Mouse (Mus musculus) liver, embryonic 16.5 days (tissue): ENCODE data around the gene Dedd2. TPM values are rescaled to one million over a fixed set of nuclear protein-coding genes. Genes with fewer than 3 reads are reported as not detected.
A peak's percentile ranks its signal among the peaks of the same experiment; 100 is the strongest.
"Not testable (repeated sequence)": the region's sequence is repeated elsewhere in the genome, so short reads cannot be mapped to it uniquely, and the experiment has no call there.

ENCODE experiments used
- ATAC-seq: fragments of 200-750 bp; cut with Nextera tagmentation; 2 replicates; pipeline ENCODE4 v1.8.0; 2017; ENCODE audit warnings: low read depth, mild to moderate bottlenecking, moderate number of reproducible peaks, moderate library complexity
- H3K27ac ChIP-seq: fragments of 300-500 bp; sonication (generic); 2 replicates; pipeline ENCODE4 v1.5.1; 2014; ENCODE audit warnings: mild to moderate bottlenecking, low read length
- H3K27me3 ChIP-seq: fragments of 300-500 bp; sonication (generic); 2 replicates; pipeline ENCODE4 v1.6.1; 2014; ENCODE audit warnings: low read depth, low read length, mixed read lengths; ENCODE audit not compliant: control insufficient read depth, insufficient read depth
- H3K36me3 ChIP-seq: fragments of 300-500 bp; sonication (generic); 2 replicates; pipeline ENCODE4 v1.6.1; 2014; ENCODE audit warnings: mild to moderate bottlenecking; ENCODE audit not compliant: control insufficient read depth, insufficient read depth
- H3K4me1 ChIP-seq: fragments of 300-500 bp; sonication (generic); 2 replicates; pipeline ENCODE4 v1.6.1; 2014; ENCODE audit warnings: low read depth, low read length, mixed read lengths; ENCODE audit not compliant: control insufficient read depth
- H3K4me2 ChIP-seq: fragments of 300-500 bp; sonication (generic); 2 replicates; pipeline ENCODE4 v1.6.1; 2014; ENCODE audit warnings: low read depth, low read length, mixed read lengths
- H3K4me3 ChIP-seq: fragments of 300-500 bp; sonication (generic); 2 replicates; pipeline ENCODE4 v1.5.1; 2014; ENCODE audit warnings: low read depth, mild to moderate bottlenecking, low read length
- H3K9ac ChIP-seq: fragments of 300-500 bp; sonication (generic); 2 replicates; pipeline ENCODE4 v1.6.1; 2014; ENCODE audit warnings: low read depth, low read length
- H3K9me3 ChIP-seq: fragments of 300-500 bp; sonication (generic); replicated peaks from 2 replicates; pipeline ENCODE4 v1.6.1; 2016; ENCODE audit warnings: low read length; ENCODE audit not compliant: control insufficient read depth
- WGBS: fragments of 180-500 bp; shearing (Covaris S2); extraction: QIAGEN DNeasy Blood & Tissue Kit; methylation state at CpG from one replicate; pipeline ENCODE4 v1.1.7; 2014; ENCODE audit not compliant: insufficient replicate concordance; 5-methylcytosine and 5-hydroxymethylcytosine counted together
- polyA plus RNA-seq: library from polyadenylated mRNA; unstranded; fragments of >200 nt; fragmentation: Nextera tagmentation; extraction: Ambion mirVana; gene quantifications from 2 replicates; pipeline ENCODE4 v1.2.1, GENCODE M21; 2015

Dedd2 gene
- 29.2 and 31.9 TPM in 2 replicates for polyA plus RNA-seq

- 2% methylated on average over 20 of the region's 20 CpGs for WGBS
Observed at GRCm38 (mm10) chr7:25220457-25221101, at the start of gene Dedd2. TSS of gene Dedd2 (minus strand) at chr7:25220615.

DNA sequence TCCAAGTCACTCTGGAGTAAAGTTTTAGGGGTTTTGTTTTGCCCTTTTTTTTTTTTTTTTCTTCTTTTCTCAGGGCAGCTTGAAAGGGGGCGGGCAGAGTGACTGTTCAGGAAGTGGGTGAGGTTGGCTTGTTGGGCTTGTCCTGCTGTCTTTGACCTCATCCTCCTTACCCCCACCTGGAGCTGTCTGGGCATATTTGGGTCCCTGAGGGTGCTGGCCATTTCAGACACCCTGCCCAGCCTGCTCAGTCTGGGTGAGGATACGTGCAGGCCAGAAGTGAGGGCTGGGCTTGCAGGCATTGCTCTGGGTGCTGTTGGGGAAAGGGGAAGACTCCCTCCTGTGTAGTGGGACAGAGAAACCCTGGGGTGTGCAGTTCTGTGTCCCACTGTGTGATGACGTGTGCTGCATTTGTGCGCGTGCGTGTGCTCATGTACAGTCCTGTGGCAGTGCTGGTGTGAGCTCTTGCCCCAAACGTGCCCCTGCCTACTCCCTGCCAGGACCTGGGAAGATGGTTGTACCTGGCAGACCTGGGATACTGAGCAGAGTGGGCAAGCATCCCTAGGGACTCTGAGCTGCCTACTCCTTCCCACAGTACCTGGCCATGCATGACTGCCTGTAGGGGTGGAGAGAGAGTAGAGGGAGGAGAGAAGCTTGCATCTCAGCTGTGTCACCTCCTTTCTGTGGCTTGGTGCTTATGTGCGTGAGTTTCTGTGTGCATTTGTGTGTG, 49.3 kb upstream of the Dedd2 start:
- H3K27me3 ChIP-seq: no peaks in the 10 kb centered on the region
- no peak for ATAC-seq
- H3K36me3 ChIP-seq: peaks cover 13% of the 10 kb centered on the region
- peaks cover 54% of the 10 kb centered on the region for H3K4me1 ChIP-seq
- peak overlapping the region; percentile 99 for H3K9ac ChIP-seq
- H3K9me3 ChIP-seq: no peaks in the 10 kb centered on the region
- H3K4me2 ChIP-seq: peak overlapping the region; percentile 92
- peak overlapping the region; percentile 93 for H3K4me3 ChIP-seq
- 62% methylated on average over 8 of the region's 8 CpGs for WGBS
- peak overlapping the region; percentile 94 for H3K27ac ChIP-seq

More at GRCm38 (mm10) chr7:25220457-25221101, at the start of gene Dedd2:
- Histone ChIP-seq H3K4me1 (peaks cover 48% of the 10 kb centered on the region), H3K4me3 (peak within 1 kb of the TSS; percentile 98), H3K9me3 (no peaks in the 10 kb centered on the region), H3K4me2 (peak within 1 kb of the TSS; percentile 91), H3K27me3 (no peaks in the 10 kb centered on the region), H3K9ac (peak within 1 kb of the TSS; percentile 91), H3K36me3 (peaks cover 29% of the 10 kb centered on the region), H3K27ac (peak within 1 kb of the TSS; percentile 98)
- peak; percentile 10 for ATAC-seq

DNA sequence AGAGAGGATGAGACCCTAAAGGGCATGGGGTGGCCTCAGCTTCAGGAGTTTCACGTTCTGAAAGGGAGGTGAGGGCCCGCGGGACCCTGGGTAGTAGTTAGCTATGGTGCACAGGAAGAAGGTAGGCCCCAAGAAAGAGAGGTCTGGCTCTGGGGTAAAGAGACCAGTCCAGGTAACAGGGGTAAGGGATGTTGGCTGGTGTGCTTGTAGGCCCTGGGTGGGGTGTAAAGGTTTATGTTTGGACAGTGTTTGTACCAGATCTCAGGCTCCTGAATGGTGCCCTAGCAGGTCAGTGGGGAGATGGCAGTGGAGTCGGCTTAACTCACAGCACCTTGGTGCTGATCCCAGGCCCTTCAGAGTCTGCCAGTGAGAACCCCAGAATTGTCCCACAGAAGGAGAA, 48.6 kb upstream of the Dedd2 start:
- H3K27me3 ChIP-seq: no peaks in the 10 kb centered on the region
- peaks cover 51% of the 10 kb centered on the region for H3K4me1 ChIP-seq
- peaks cover 13% of the 10 kb centered on the region for H3K36me3 ChIP-seq
- whole genome bisulfite sequencing: 38% methylated on average over 4 of the region's 4 CpGs
- peak overlapping the region; percentile 92 for H3K4me2 ChIP-seq
- H3K27ac ChIP-seq: peak overlapping the region; percentile 94
- ATAC-seq: no peak
- H3K4me3 ChIP-seq: peak overlapping the region; percentile 93
- H3K9me3 ChIP-seq: no peaks in the 10 kb centered on the region
- H3K9ac ChIP-seq: peak overlapping the region; percentile 99

GRCm38 (mm10) chr7:25268588-25268987, 48.2 kb upstream of the Dedd2 start:
- Histone ChIP-seq H3K27me3 (no peaks in the 10 kb centered on the region), H3K4me1 (peaks cover 48% of the 10 kb centered on the region), H3K9ac (peak overlapping the region; percentile 99), H3K9me3 (no peaks in the 10 kb centered on the region), H3K4me3 (peak overlapping the region; percentile 93), H3K27ac (peak overlapping the region; percentile 94), H3K36me3 (peaks cover 13% of the 10 kb centered on the region), H3K4me2 (peak overlapping the region; percentile 92)
- ATAC-seq: no peak
- WGBS: 2% methylated on average over 7 of the region's 7 CpGs

DNA sequence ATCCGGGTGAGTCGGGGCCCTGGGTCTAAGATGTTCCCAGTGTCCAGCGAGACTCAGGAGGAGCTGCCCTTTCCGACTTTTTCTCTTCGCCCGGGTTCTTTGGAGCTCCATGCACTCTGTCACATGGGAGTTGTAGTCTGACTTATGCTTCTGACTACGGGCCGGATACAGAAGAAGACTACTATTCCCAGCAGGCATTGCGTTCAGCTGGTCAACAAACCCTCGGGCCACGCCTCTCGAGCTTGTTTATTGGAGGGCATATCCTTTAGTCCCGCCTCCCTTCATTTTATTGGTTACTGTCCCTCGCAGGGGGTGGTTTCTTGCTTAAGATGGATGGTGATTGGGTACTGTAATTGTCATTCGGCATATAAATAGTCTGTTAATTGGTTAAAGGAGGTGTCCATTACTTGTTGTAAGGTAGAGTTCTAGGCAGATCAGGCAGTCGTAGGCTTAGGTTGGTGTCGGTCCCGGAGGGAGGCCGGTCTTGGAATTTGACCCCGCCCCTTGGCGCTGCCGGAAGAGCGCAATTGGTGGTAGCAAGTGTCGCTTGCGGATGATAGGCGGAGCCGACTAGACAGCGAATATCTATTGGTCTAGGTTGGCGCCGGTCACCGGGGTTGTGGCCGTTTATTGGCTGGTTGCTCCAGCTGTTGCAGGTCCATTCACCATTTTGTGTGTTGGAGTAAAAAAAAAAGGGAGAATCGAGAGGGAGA, 47.5 kb upstream of the Dedd2 start:
- peak overlapping the region; percentile 94 for H3K27ac ChIP-seq
- no peaks in the 10 kb centered on the region for H3K27me3 ChIP-seq
- peaks cover 10% of the 10 kb centered on the region for H3K36me3 ChIP-seq
- H3K9ac ChIP-seq: peak overlapping the region; percentile 99
- under 1% methylated on average over 33 of the region's 33 CpGs for WGBS
- peak overlapping the region; percentile 93 for H3K4me3 ChIP-seq
- H3K9me3 ChIP-seq: no peaks in the 10 kb centered on the region
- peaks cover 41% of the 10 kb centered on the region for H3K4me1 ChIP-seq
- H3K4me2 ChIP-seq: peak overlapping the region; percentile 92
- ATAC-seq: peak; percentile 87

DNA sequence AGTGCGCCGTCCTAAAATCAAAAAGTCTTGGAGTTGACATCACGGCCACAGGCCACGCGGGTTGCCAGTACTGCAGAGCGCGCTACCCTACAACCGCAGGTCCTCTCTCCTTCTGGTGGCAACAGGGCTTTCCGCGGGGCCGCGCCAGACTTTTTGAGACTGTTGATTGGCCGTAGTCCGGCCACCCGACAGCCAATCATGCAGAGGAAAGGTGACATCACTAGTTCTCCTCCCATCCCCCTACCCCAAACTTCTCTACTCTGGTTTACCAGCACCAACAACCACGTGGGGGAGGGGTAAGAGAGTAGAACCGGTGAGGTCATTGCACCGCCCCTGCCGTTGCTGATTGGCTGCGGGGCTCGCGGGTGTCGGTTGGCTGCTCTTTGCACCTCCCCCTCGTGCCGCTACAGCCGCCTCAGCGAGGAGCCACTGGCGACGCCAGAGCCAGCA, 46.9 kb upstream of the Dedd2 start, which contains the start of gene Cic:
Cic (plus strand) TSS at position 404 of the 450 bp plus-strand sequence.
- under 1% methylated on average over 29 of the region's 29 CpGs for WGBS
- Histone ChIP-seq H3K4me3 (peak within 1 kb of the TSS; percentile 93), H3K4me2 (peak within 1 kb of the TSS; percentile 92), H3K9ac (peak within 1 kb of the TSS; percentile 99), H3K9me3 (no peaks in the 10 kb centered on the region), H3K27ac (peak within 1 kb of the TSS; percentile 94), H3K4me1 (peaks cover 35% of the 10 kb centered on the region), H3K27me3 (no peaks in the 10 kb centered on the region), H3K36me3 (peaks cover 6% of the 10 kb centered on the region; the same call in 1 of the 2 replicates)
- ATAC-seq: peak; percentile 74

- H3K27ac ChIP-seq: peak overlapping the region; percentile 90
- no peak overlapping the region; the same call in 1 of the 2 replicates for H3K4me3 ChIP-seq
- no peaks in the 10 kb centered on the region; the same call in 1 of the 2 replicates for H3K36me3 ChIP-seq
- no peak for ATAC-seq
- WGBS: 67% methylated on average over 8 of the region's 8 CpGs
- no peaks in the 10 kb centered on the region for H3K27me3 ChIP-seq
- H3K4me2 ChIP-seq: peak overlapping the region; percentile 79
- peak overlapping the region; percentile 87 for H3K9ac ChIP-seq
- peaks cover 35% of the 10 kb centered on the region for H3K4me1 ChIP-seq
- H3K9me3 ChIP-seq: no peaks in the 10 kb centered on the region
Observed at GRCm38 (mm10) chr7:25266180-25266962, 46.0 kb upstream of the Dedd2 start.

DNA sequence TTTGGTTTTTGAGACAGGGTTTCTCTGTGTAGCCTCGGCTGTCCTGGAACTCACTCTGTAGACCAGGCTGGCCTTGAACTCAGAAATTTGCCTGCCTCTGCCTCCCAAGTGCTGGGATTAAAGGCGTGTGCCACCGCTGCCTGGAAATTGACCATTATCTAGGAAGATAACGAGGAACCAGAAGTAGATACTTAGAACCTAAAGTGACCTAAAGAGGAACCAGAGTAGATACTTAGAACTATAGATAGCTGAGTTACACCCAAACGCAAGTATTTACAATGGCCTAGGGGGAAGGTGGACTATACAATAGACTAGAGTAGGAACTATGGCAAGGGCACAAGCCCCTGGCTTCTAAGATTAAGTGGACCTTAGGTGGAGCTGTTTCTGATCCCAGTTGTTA, 45.3 kb upstream of the Dedd2 start:
- not testable (repeated sequence) for H3K9me3 ChIP-seq, ATAC-seq, H3K27me3 ChIP-seq, H3K9ac ChIP-seq, H3K36me3 ChIP-seq, H3K4me3 ChIP-seq, H3K4me2 ChIP-seq, H3K27ac ChIP-seq
- peaks cover 35% of the 10 kb centered on the region for H3K4me1 ChIP-seq
- 35% methylated on average over 5 of the region's 5 CpGs for WGBS
